Mouse (Mus musculus) ZHBTc4 (cell line): ENCODE results near the gene Crebl2.

ENCODE experiments used
- DNase-seq: peaks from one replicate; pipeline ENCODE4 v3.0.0-alpha.2; 2011; ENCODE audit warnings: low read depth, low spot score

Gene Crebl2

DNA sequence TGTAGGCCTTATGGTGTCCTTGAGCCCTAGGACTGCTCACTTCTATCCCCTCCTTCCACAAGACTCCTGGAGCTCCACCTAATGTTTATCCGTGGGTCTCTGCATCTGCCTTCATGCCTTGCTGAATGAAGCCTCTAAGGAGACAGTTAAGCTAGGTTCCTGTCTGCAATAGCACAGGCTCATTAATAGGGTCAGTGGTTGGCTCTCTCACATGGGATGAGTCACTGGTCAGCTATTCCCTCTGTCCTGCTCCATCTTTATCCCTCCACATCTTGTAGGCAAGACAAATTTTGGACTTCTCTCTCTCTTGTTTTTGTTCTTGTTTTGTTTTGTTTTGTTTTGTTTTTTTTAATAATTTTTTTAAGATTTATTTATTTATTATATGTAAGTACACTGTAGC lies 75.9 kb downstream of the Crebl2 start:
- no peak for DNase-seq
